Mouse (Mus musculus): ENCODE data around the gene Sik2. TPM values are rescaled to one million over a fixed set of nuclear protein-coding genes. Genes with fewer than 3 reads are reported as not detected.

The Sik2 gene
- polyA plus RNA-seq, 1 experiment from 2014 or later, result 10.1 TPM

DNA sequence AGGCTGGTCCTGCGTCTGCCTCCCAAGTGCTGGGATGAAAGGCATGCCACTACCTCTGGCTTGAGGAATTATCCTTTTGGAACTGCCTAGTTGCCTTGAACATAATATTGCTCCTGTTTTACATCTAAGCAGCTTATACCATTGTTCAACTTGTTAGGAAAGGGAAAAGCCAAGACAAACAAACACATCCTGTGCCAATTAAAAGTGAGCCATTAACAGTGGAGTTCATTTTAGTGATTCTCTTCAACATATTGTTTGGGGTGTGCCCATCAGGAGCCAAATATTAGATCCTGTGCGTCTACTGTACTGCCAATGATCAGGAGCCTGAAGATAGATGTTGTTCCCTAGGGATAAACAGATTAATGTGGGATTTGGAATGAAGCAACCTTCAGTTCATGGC is 126.7 kb downstream of the Sik2 start:
- no peak overlapping the region for H3K9ac ChIP-seq (ENCODE audit: low read length)
- WGBS, result 71% methylated on average over 2 of the region's 2 CpGs
- no peak for TF ChIP-seq CTCF (IDR thresholded peaks at IDR 0.05; ENCODE audit: low read depth)
- ATAC-seq (ENCODE audit: low FRiP score, low TSS enrichment) (no peak), DNase-seq (ENCODE audit: low spot score) (no peak)
- no peak overlapping the region for H3K4me2 ChIP-seq (replicated peaks; ENCODE audit: low read depth)
- no peaks in the 10 kb centered on the region for H3K27me3 ChIP-seq (ENCODE audit: control insufficient read depth, insufficient read depth, low read length)
- peaks cover 13% of the 10 kb centered on the region for H3K4me1 ChIP-seq (replicated peaks; ENCODE audit: control insufficient read depth, insufficient read depth)
- H3K4me3 ChIP-seq (ENCODE audit: low read depth, low read length), result no peak overlapping the region
- no peaks in the 10 kb centered on the region for H3K9me3 ChIP-seq (ENCODE audit: control insufficient read depth, low read length)
- H3K27ac ChIP-seq (replicated peaks), result no peak overlapping the region
- peaks cover 9% of the 10 kb centered on the region; the same call in 1 of the 2 replicates for H3K36me3 ChIP-seq (ENCODE audit: control insufficient read depth, insufficient read depth, low read length)

DNA sequence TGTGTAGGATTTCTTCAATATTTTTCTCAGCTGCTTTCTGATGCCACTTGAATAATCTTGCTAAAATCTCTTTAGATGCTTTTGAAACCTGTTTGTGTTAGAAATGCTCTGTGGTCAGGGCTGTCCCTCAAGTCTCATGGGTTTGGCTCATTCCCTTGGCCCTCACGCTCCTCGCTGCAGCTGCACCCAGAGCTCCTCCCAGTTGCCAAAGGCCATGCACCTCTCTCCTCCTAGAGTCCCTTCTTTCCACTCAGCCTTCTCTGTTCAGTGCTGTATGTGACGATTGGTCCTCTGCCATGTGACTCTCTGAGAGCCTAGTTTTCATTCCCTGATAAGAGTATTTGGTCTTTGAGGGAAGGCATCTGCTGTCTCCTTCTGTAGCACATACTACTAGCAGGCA is 131.4 kb downstream of the Sik2 start:
- Histone ChIP-seq H3K36me3 (ENCODE audit: control insufficient read depth, insufficient read depth, low read length) (peaks cover 29% of the 10 kb centered on the region), H3K9ac (ENCODE audit: low read length) (no peak overlapping the region), H3K4me2 (replicated peaks; ENCODE audit: low read depth) (no peak overlapping the region), H3K27ac (replicated peaks) (no peak overlapping the region; the same call in 1 of the 2 replicates), H3K27me3 (ENCODE audit: control insufficient read depth, insufficient read depth, low read length) (no peaks in the 10 kb centered on the region), H3K4me3 (ENCODE audit: low read depth, low read length) (no peak overlapping the region), H3K4me1 (replicated peaks; ENCODE audit: control insufficient read depth, insufficient read depth) (no peaks in the 10 kb centered on the region), H3K9me3 (ENCODE audit: control insufficient read depth, low read length) (no peaks in the 10 kb centered on the region)
- ATAC-seq (ENCODE audit: low FRiP score, low TSS enrichment) (no peak), DNase-seq (ENCODE audit: low spot score) (no peak)
- TF ChIP-seq EP300 (optimal IDR thresholded peaks at IDR 0.05), result no peak
- TF ChIP-seq CTCF (IDR thresholded peaks at IDR 0.05; ENCODE audit: low read depth), result no peak
- WGBS, result 45% methylated on average over 3 of the region's 3 CpGs

DNA sequence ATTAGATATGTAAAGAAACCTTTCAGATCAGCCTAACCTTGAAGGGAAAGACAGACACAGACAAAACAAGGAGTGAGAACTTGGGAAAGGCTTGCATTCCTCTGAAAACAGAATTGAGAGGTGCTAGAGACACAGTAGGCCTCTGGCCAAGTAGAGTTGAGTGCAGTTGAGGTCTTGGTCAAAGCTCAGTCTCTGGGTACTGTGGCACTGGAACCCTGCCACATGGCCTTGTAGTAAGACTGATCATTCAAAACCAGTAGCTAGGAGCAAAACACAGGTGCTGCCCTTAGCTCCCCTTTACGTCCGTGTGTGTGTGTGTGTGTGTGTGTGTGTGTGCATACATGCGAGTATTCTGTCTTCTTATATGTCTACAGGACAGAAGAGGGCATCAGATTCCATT is 132.6 kb downstream of the Sik2 start:
- Histone ChIP-seq H3K9ac (ENCODE audit: low read length) (no peak overlapping the region), H3K36me3 (ENCODE audit: control insufficient read depth, insufficient read depth, low read length) (peaks cover 29% of the 10 kb centered on the region), H3K4me2 (replicated peaks; ENCODE audit: low read depth) (no peak overlapping the region), H3K4me3 (ENCODE audit: low read depth, low read length) (no peak overlapping the region), H3K27ac (replicated peaks) (no peak overlapping the region), H3K27me3 (ENCODE audit: control insufficient read depth, insufficient read depth, low read length) (no peaks in the 10 kb centered on the region), H3K4me1 (replicated peaks; ENCODE audit: control insufficient read depth, insufficient read depth) (no peaks in the 10 kb centered on the region), H3K9me3 (ENCODE audit: control insufficient read depth, low read length) (no peaks in the 10 kb centered on the region)
- TF ChIP-seq EP300 (optimal IDR thresholded peaks at IDR 0.05) (no peak), CTCF (IDR thresholded peaks at IDR 0.05; ENCODE audit: low read depth) (no peak)
- DNase-seq (ENCODE audit: low spot score) (no peak), ATAC-seq (ENCODE audit: low FRiP score, low TSS enrichment) (no peak)
- 94% methylated on average over 3 of the region's 3 CpGs for WGBS

DNA sequence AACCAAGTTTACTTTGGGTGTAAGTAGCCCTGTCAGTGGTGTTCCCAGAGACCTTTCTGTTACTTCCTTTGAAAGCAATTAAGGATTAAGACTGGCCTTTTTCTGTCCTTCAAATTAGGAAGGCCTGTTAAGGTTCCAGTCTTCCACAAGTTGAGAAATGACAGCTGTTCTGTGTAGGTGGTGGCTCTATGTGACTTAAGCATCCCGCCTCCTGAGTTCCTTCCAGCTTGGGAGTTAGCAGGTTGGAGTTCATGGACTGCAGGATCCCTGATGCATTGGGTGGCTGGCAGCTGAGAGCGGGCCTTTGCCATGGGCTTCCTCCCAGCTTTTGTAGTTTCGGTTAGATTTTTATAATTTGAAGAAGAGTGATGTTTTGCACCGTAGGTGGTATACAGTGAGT is 133.4 kb downstream of the Sik2 start:
- H3K9me3 ChIP-seq (ENCODE audit: control insufficient read depth, low read length), result no peaks in the 10 kb centered on the region
- TF ChIP-seq EP300 (optimal IDR thresholded peaks at IDR 0.05) (no peak), CTCF (IDR thresholded peaks at IDR 0.05; ENCODE audit: low read depth) (no peak)
- 88% methylated on average over 4 of the region's 4 CpGs for WGBS
- H3K27ac ChIP-seq (replicated peaks), result no peak overlapping the region
- ATAC-seq (ENCODE audit: low FRiP score, low TSS enrichment) (no peak), DNase-seq (ENCODE audit: low spot score) (no peak)
- no peak overlapping the region for H3K9ac ChIP-seq (ENCODE audit: low read length)
- H3K4me3 ChIP-seq (ENCODE audit: low read depth, low read length), result no peak overlapping the region
- peaks cover 37% of the 10 kb centered on the region for H3K36me3 ChIP-seq (ENCODE audit: control insufficient read depth, insufficient read depth, low read length)
- H3K4me1 ChIP-seq (replicated peaks; ENCODE audit: control insufficient read depth, insufficient read depth), result no peaks in the 10 kb centered on the region
- no peak overlapping the region for H3K4me2 ChIP-seq (replicated peaks; ENCODE audit: low read depth)
- H3K27me3 ChIP-seq (ENCODE audit: control insufficient read depth, insufficient read depth, low read length), result no peaks in the 10 kb centered on the region

DNA sequence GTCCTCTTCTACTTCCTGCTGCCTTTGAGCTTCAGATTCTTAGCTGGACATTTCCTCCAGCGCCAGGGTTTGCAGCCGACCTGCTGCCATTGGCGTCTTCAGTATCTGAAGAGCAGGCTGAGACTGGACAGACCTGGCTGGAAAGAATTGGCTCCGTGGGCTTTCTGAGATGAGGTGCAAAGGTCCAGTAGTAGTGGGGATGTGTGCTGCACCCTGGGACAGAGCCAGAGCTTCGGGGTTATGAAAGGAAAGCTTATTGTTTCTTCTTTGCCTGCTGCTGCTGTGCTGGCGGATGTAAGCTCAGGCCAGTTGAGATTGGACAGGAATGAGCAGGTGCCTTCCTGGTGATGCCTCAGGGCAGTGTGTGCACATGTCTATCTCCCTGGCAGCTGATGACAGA is 134.8 kb downstream of the Sik2 start:
- H3K9me3 ChIP-seq (ENCODE audit: control insufficient read depth, low read length), result no peaks in the 10 kb centered on the region
- H3K4me3 ChIP-seq (ENCODE audit: low read depth, low read length), result no peak overlapping the region
- no peak overlapping the region for H3K4me2 ChIP-seq (replicated peaks; ENCODE audit: low read depth)
- no peak overlapping the region for H3K9ac ChIP-seq (ENCODE audit: low read length)
- no peak for ATAC-seq (ENCODE audit: low FRiP score, low TSS enrichment)
- WGBS, result 77% methylated on average over 6 of the region's 6 CpGs
- DNase-seq (ENCODE audit: low spot score), result no peak
- TF ChIP-seq CTCF (IDR thresholded peaks at IDR 0.05; ENCODE audit: low read depth) (no peak), EP300 (optimal IDR thresholded peaks at IDR 0.05) (no peak)
- peaks cover 30% of the 10 kb centered on the region for H3K36me3 ChIP-seq (ENCODE audit: control insufficient read depth, insufficient read depth, low read length)
- no peaks in the 10 kb centered on the region for H3K4me1 ChIP-seq (replicated peaks; ENCODE audit: control insufficient read depth, insufficient read depth)
- H3K27ac ChIP-seq (replicated peaks), result 0 out of 2 replicates have a peak overlapping the region, but pooled peaks have one; percentile 18
- H3K27me3 ChIP-seq (ENCODE audit: control insufficient read depth, insufficient read depth, low read length), result no peaks in the 10 kb centered on the region

DNA sequence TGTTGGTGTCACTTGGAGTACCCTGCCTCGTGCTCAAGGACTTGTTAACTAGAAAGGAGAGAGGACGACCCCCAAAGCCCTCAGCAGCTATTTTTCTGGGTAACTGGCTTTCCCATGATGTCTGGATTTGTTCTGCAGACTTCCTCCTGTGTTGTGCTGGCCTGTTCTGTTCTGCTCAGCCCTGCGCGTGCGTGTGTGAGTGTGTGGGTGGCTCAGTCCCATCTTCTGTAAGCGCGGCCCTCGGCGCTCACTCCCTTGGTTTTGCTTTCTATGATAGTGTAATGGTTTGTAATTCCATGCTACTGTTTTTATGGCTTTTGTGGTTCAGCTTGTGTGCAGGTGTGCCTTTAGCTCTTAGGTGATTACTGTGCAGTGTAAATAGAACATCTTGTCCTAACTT is 135.7 kb downstream of the Sik2 start:
- peaks cover 30% of the 10 kb centered on the region for H3K36me3 ChIP-seq (ENCODE audit: control insufficient read depth, insufficient read depth, low read length)
- H3K9me3 ChIP-seq (ENCODE audit: control insufficient read depth, low read length), result no peaks in the 10 kb centered on the region
- no peak for TF ChIP-seq EP300 (optimal IDR thresholded peaks at IDR 0.05)
- TF ChIP-seq CTCF (IDR thresholded peaks at IDR 0.05; ENCODE audit: low read depth), result no peak
- H3K4me3 ChIP-seq (ENCODE audit: low read depth, low read length), result no peak overlapping the region
- H3K4me2 ChIP-seq (replicated peaks; ENCODE audit: low read depth), result no peak overlapping the region
- WGBS, result 79% methylated on average over 9 of the region's 9 CpGs
- H3K27me3 ChIP-seq (ENCODE audit: control insufficient read depth, insufficient read depth, low read length), result no peaks in the 10 kb centered on the region
- H3K4me1 ChIP-seq (replicated peaks; ENCODE audit: control insufficient read depth, insufficient read depth), result no peaks in the 10 kb centered on the region
- H3K27ac ChIP-seq (replicated peaks), result no peak overlapping the region
- H3K9ac ChIP-seq (ENCODE audit: low read length), result no peak overlapping the region
- ATAC-seq (ENCODE audit: low FRiP score, low TSS enrichment) (no peak), DNase-seq (ENCODE audit: low spot score) (no peak)

Measured in stomach, postnatal 0 days (tissue).